Mouse (Mus musculus): ENCODE data around the gene Siglecf. TPM values are rescaled to one million over a fixed set of nuclear protein-coding genes. Genes with fewer than 3 reads are reported as not detected.
A peak's percentile ranks its signal among the peaks of the same experiment; 100 is the strongest.
"Not testable (repeated sequence)": the region's sequence is repeated elsewhere in the genome, so short reads cannot be mapped to it uniquely, and the experiment has no call there.

Gene Siglecf
- polyA plus RNA-seq, 1 experiment from 2014 or later, result 0.12 TPM

DNA sequence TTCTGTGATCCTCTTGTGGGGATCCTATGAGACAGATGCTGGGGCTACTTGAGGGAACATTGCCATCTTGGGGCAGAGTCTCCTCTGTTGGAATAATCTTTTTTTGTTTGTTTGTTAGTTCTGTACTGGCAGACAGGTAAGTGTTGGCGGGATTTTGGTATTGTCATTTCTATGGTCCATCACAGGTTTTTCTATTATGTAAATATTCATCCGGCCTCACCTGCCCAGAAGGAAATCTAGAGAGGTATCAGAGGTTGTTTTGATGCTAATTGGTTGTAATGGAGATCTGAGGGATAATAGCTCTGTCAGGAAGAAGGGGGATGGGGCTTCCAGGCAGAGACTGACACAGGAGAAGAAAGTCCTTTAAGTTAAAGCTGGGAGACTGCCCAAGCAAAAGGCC lies 7.1 kb upstream of the Siglecf start:
- 72% methylated on average over 2 of the region's 2 CpGs for WGBS
- no peaks in the 10 kb centered on the region for H3K4me1 ChIP-seq
- H3K4me2 ChIP-seq, result no peak overlapping the region
- H3K9ac ChIP-seq (replicated peaks), result no peak overlapping the region
- no peaks in the 10 kb centered on the region for H3K9me3 ChIP-seq (replicated peaks)
- H3K4me3 ChIP-seq (replicated peaks), result no peak overlapping the region
- no peak overlapping the region for H3K27ac ChIP-seq (replicated peaks)
- H3K27me3 ChIP-seq (replicated peaks), result no peaks in the 10 kb centered on the region
- H3K36me3 ChIP-seq, result no peaks in the 10 kb centered on the region
- no peak for ATAC-seq (ENCODE audit: low FRiP score)

DNA sequence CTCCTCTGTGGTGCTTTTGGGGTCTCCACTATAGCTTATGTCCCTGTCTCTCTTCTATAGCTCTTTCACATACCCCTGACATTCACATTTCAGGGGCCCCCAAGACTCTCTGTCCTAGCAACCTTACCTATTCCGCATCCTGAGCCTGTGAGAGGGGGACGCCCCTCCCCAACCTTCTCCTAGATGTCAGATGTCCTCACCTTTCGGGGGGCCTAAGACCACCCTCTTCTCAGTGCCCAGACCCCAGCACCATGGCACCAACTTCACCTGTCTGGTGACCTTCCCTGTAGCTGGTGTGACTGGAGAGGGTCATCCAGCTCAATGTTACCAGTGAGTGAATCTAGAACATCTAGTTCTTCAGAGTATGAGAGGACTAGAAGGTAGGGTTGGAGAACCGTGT lies 6.7 kb upstream of the Siglecf start:
- Histone ChIP-seq H3K4me3 (replicated peaks) (no peak overlapping the region), H3K9ac (replicated peaks) (no peak overlapping the region), H3K4me1 (no peaks in the 10 kb centered on the region), H3K36me3 (no peaks in the 10 kb centered on the region), H3K4me2 (no peak overlapping the region), H3K27ac (replicated peaks) (no peak overlapping the region), H3K27me3 (replicated peaks) (no peaks in the 10 kb centered on the region), H3K9me3 (replicated peaks) (no peaks in the 10 kb centered on the region)
- no peak for ATAC-seq (ENCODE audit: low FRiP score)
- 89% methylated on average over 4 of the region's 4 CpGs for whole genome bisulfite sequencing

DNA sequence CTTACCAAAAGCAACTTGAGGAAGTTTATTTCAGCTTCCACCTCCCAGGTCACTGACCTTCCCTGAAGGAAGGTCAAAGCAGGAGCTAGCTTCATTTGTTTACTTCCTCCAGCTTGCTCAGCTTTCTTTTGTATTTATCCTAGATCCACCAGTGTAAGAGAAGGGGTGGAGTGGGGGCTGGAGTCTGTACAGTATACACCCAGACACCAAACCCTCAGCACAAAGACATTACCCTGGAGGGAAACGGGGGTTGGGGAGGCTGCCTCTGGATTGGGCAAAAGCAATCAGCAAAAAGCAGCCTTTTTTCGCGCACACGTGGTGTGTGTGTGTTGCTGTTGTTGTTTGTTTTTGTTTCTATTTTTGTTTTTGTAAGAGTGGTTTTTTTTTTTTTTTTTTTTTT lies 5.0 kb upstream of the Siglecf start:
- Histone ChIP-seq H3K9me3 (replicated peaks) (no peaks in the 10 kb centered on the region), H3K27ac (replicated peaks) (no peak overlapping the region), H3K36me3 (no peaks in the 10 kb centered on the region), H3K27me3 (replicated peaks) (no peaks in the 10 kb centered on the region), H3K4me1 (no peaks in the 10 kb centered on the region), H3K9ac (replicated peaks) (no peak overlapping the region), H3K4me2 (no peak overlapping the region), H3K4me3 (replicated peaks) (no peak overlapping the region)
- ATAC-seq (ENCODE audit: low FRiP score), result no peak
- WGBS, result 81% methylated on average over 4 of the region's 4 CpGs

DNA sequence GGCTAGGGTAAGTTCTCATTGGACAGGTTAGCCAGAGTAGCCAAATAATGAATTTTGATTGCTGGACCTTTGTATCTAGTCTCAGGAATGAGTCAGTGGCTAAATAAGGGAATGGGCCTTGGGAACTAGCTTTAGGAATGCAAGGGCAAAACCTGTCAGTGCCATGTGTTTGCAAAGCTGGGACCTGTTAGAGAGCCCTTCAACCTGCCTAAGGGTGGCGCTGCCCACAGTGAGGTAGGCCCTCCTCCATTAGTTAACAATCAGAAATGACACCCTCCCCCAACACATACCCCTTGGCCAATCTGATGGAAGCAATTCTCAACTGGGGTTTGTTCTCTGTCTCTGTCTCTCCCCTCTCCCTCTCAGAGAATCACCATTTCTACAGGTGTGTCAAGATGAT lies 4.6 kb upstream of the Siglecf start:
- H3K4me3 ChIP-seq (replicated peaks), result no peak overlapping the region
- no peak for ATAC-seq (ENCODE audit: low FRiP score)
- H3K27ac ChIP-seq (replicated peaks), result no peak overlapping the region
- H3K36me3 ChIP-seq, result no peaks in the 10 kb centered on the region
- H3K9me3 ChIP-seq (replicated peaks), result no peaks in the 10 kb centered on the region
- H3K4me1 ChIP-seq, result no peaks in the 10 kb centered on the region
- WGBS, result 89% methylated on average over 1 of the region's 1 CpGs
- H3K4me2 ChIP-seq, result no peak overlapping the region
- no peak overlapping the region for H3K9ac ChIP-seq (replicated peaks)
- H3K27me3 ChIP-seq (replicated peaks), result no peaks in the 10 kb centered on the region

DNA sequence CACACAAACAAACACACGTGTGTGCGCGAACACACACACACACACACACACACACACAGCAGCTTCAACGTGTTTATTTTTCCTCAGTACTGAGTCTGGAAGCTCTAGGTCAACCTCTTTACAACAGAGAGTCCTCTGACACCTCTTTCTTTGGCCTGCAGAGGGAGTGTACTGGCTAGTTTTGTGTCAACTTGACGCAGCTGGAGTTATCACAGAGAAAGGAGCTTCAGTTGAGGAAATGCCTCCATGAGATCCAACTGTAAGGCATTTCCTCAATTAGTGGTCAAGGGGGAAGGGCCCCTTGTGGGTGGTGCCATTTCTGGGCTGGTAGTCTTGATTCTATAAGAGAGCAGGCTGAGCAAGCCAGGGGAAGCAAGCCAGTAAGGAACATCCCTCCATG lies 1.5 kb upstream of the Siglecf start:
- H3K27ac ChIP-seq (replicated peaks); ATAC-seq (ENCODE audit: low FRiP score); H3K4me1 ChIP-seq; H3K9me3 ChIP-seq (replicated peaks); H3K36me3 ChIP-seq; H3K27me3 ChIP-seq (replicated peaks); H3K4me3 ChIP-seq (replicated peaks); H3K9ac ChIP-seq (replicated peaks); H3K4me2 ChIP-seq: not testable (repeated sequence)
- 74% methylated on average over 5 of the region's 5 CpGs for WGBS

DNA sequence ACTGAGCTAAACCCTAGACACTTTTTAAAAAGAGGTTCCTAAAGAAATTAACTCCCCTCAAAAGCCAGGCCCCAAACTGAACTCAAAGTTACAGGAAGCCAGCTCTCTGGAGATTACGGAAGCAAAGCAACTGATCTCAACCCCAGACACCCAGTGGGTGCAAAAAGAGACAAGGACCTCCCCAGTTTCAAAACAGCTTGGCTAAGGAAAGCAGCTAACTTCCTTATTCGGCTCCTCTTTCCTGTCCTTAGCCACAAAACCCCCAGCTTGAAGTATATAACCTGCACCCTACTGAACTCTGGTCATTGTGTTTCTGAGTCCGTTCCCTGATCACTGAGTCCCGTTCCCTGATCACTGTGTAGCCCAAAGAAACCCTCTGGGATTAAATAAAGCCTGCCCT lies 2.0 kb downstream of the Siglecf start:
- WGBS, result 70% methylated on average over 4 of the region's 4 CpGs
- Histone ChIP-seq H3K27ac (replicated peaks) (no peak overlapping the region), H3K9me3 (replicated peaks) (no peaks in the 10 kb centered on the region), H3K9ac (replicated peaks) (no peak overlapping the region), H3K27me3 (replicated peaks) (no peaks in the 10 kb centered on the region), H3K4me2 (no peak overlapping the region), H3K4me1 (no peaks in the 10 kb centered on the region), H3K36me3 (no peaks in the 10 kb centered on the region), H3K4me3 (replicated peaks) (no peak overlapping the region)
- ATAC-seq (ENCODE audit: low FRiP score), result no peak

DNA sequence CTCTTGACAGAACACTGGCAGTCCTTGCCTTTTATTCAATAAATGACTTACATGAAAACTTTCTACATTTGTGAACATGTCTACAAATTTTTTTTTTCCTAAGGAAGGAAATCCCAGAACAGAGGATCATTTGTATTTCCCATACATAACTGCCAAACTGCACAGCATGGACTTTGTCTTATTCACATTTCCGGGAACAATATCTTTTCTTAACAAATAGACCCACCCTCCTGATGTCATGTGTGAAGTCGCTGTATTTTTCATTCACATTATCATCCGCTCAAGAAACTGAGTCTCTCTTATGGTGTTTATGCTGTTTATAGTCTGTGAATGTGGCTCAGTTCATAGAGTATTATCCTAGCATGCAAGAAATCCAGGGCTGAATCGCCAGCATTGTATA lies 2.6 kb downstream of the Siglecf start:
- Histone ChIP-seq H3K4me2 (no peak overlapping the region), H3K4me3 (replicated peaks) (no peak overlapping the region), H3K36me3 (no peaks in the 10 kb centered on the region), H3K27ac (replicated peaks) (no peak overlapping the region), H3K27me3 (replicated peaks) (no peaks in the 10 kb centered on the region), H3K9ac (replicated peaks) (no peak overlapping the region), H3K4me1 (no peaks in the 10 kb centered on the region), H3K9me3 (replicated peaks) (no peaks in the 10 kb centered on the region)
- ATAC-seq (ENCODE audit: low FRiP score), result no peak
- WGBS, result 88% methylated on average over 4 of the region's 4 CpGs

DNA sequence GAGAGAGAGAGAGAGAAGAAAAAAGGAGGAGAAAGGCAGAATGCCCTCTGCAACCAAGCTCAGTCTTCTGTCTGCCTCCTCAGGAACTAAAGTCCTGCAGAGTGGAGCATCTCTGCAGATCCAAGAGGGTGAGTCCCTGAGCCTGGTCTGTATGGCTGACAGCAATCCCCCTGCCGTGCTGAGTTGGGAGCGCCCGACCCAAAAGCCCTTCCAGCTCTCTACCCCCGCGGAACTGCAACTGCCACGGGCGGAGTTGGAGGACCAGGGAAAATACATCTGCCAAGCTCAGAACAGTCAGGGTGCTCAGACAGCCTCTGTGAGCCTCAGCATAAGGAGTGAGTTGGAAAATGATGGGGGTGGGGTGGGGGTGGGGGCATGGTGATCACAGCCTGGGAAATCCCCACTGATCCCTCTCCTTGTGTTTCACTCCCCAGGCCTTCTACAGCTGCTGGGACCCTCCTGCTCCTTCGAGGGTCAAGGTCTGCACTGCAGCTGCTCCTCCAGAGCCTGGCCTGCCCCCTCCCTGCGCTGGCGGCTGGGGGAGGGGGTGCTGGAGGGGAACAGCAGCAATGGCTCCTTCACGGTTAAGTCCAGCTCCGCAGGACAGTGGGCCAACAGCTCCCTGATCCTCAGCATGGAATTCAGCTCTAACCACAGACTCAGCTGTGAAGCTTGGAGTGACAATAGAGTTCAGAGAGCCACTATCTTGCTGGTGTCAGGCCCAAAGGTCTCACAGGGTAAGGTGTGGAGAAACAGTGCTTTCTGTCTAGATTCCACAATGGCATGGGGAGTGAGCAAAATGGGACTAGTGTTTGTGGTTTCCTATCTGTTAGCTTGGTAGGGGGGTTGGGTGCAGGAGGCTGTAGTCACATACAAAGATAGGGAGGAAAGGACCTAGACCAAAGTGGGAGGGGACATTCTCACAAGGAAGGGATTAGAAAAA lies 4.0 kb downstream of the Siglecf start:
- Histone ChIP-seq H3K27ac (replicated peaks) (no peak overlapping the region), H3K27me3 (replicated peaks) (no peaks in the 10 kb centered on the region), H3K4me2 (no peak overlapping the region), H3K9me3 (replicated peaks) (no peaks in the 10 kb centered on the region), H3K36me3 (no peaks in the 10 kb centered on the region), H3K9ac (replicated peaks) (no peak overlapping the region), H3K4me3 (replicated peaks) (no peak overlapping the region), H3K4me1 (no peaks in the 10 kb centered on the region)
- 18% methylated on average over 12 of the region's 12 CpGs for WGBS
- no peak for ATAC-seq (ENCODE audit: low FRiP score)

DNA sequence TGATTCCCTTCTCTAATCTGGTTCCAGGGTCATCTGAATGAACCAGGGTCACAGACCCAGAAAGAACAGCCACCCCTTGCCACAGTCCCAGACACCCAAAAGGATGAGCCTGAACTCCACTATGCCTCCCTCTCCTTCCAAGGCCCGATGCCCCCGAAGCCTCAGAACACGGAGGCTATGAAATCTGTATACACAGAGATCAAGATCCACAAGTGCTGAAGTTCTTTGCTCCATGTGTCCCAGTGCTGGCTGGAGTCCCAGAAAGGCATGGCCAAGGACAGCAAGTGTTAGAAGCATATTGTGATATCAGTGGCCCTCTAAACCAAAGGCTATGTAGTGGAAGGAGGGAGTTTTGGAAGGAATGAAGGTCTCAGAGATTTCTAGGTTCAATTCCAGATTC lies 7.4 kb downstream of the Siglecf start:
- no peaks in the 10 kb centered on the region for H3K4me1 ChIP-seq
- no peak overlapping the region for H3K4me3 ChIP-seq (replicated peaks)
- ATAC-seq (ENCODE audit: low FRiP score), result no peak
- H3K4me2 ChIP-seq, result no peak overlapping the region
- H3K27ac ChIP-seq (replicated peaks), result no peak overlapping the region
- no peak overlapping the region for H3K9ac ChIP-seq (replicated peaks)
- no peaks in the 10 kb centered on the region for H3K27me3 ChIP-seq (replicated peaks)
- 98% methylated on average over 3 of the region's 3 CpGs for WGBS
- H3K36me3 ChIP-seq, result no peaks in the 10 kb centered on the region
- H3K9me3 ChIP-seq (replicated peaks), result no peaks in the 10 kb centered on the region

DNA sequence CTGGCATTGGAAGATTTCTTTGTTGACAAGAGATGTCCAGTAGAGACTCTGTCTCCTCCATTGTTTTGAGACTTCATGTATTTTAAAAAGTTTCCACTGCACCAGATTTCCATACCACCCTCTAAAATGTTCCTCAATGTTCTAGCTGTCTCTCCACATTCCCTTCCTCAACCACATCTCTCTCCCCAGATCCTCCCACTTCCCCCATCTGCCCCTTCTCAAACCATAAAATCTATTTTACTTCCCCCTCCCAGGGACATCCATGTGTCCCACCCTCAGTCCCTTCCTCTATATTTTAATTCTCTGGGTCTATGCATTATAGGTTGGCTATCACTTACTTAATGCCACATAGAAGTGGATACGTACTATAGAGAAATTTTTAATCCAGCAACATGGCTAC lies 10.3 kb downstream of the Siglecf start:
- ATAC-seq (ENCODE audit: low FRiP score), result no peak
- Histone ChIP-seq H3K4me2 (no peak overlapping the region), H3K4me3 (replicated peaks) (no peak overlapping the region), H3K4me1 (no peaks in the 10 kb centered on the region), H3K36me3 (no peaks in the 10 kb centered on the region), H3K9ac (replicated peaks) (no peak overlapping the region), H3K9me3 (replicated peaks) (no peaks in the 10 kb centered on the region), H3K27ac (replicated peaks) (no peak overlapping the region), H3K27me3 (replicated peaks) (no peaks in the 10 kb centered on the region)
- WGBS, result 94% methylated on average over 1 of the region's 1 CpGs

DNA sequence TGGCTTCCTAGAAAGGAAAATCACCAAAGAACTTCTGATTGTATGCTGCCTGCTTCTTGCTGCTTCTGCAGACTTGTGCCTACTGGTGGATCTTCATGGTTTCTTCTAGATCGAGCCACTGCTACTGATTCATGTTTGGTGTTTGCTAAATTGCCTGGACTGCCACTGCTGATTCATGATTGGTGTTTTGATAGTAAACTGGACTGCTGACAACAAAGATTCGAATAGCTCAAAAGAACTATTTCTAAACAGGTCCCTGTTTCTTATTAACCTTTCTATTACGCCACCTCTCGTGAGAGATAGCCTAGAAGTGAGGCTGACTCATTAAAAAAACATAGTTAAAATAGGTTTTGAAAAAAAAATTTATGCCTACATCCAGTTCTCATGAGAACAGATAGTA lies 10.9 kb downstream of the Siglecf start:
- H3K36me3 ChIP-seq, result no peaks in the 10 kb centered on the region
- no peak for ATAC-seq (ENCODE audit: low FRiP score)
- no peaks in the 10 kb centered on the region for H3K27me3 ChIP-seq (replicated peaks)
- no peak overlapping the region for H3K4me2 ChIP-seq
- no peak overlapping the region for H3K27ac ChIP-seq (replicated peaks)
- WGBS, result 78% methylated on average over 4 of the region's 4 CpGs
- H3K4me3 ChIP-seq (replicated peaks), result no peak overlapping the region
- no peak overlapping the region for H3K9ac ChIP-seq (replicated peaks)
- H3K9me3 ChIP-seq (replicated peaks), result no peaks in the 10 kb centered on the region
- no peaks in the 10 kb centered on the region for H3K4me1 ChIP-seq

DNA sequence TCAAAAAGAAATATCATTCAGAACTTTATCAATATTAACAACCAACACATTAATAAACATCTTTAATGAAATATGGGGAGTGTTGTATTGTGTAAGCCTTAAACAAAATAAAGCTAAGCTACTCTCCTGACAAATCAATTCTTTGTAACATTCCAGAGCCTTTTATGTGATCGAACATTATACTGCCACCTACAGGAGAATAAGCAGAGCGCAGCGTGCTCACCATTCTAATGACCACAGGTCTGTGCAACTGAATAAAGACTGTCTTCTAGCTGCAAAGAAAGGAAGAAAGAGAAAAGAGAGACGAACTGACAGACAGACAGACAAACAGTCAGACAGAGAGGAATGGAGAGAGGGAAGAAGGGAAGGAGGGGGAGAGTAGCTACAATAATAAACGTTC lies 27.1 kb downstream of the Siglecf start:
- 18% methylated on average over 5 of the region's 5 CpGs for WGBS
- Histone ChIP-seq H3K9me3 (replicated peaks) (no peaks in the 10 kb centered on the region), H3K27ac (replicated peaks) (no peak overlapping the region), H3K27me3 (replicated peaks) (no peaks in the 10 kb centered on the region), H3K4me3 (replicated peaks) (no peak overlapping the region), H3K4me1 (no peaks in the 10 kb centered on the region), H3K36me3 (no peaks in the 10 kb centered on the region), H3K4me2 (no peak overlapping the region), H3K9ac (replicated peaks) (no peak overlapping the region)
- ATAC-seq (ENCODE audit: low FRiP score), result peak; percentile 59; the same call in 1 of the 2 replicates
